Mouse (Mus musculus): ENCODE data around the gene Cux2. TPM values are rescaled to one million over a fixed set of nuclear protein-coding genes. Genes with fewer than 3 reads are reported as not detected.

Cux2 gene
- polyA plus RNA-seq, 1 experiment from 2014 or later: 12.0 TPM

DNA sequence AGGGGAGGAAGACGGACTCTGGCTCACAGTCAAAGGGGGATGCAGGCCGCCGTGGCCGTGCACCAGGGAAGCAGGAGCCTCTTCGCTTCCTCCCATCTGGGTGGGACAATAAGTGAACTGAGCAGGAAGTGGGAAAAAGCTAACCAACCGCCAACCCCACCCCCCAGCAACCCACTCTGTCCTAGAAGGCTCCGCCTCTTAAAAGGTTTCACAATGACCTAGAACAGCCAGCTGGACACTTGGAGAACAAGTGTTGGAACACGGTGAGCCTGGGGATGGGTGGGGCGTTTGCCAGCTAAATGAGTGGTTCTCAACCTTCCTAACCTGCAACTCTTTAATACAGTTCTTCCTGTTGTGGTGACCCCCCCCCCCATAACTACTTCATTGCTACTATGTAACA lies 23.1 kb downstream of the Cux2 start:
- Histone ChIP-seq H3K4me1 (replicated peaks) (peaks cover 8% of the 10 kb centered on the region), H3K36me3 (peaks cover 15% of the 10 kb centered on the region; the same call in 1 of the 2 replicates), H3K4me3 (no peak overlapping the region), H3K9me3 (peaks cover 13% of the 10 kb centered on the region), H3K27me3 (ENCODE audit: insufficient read depth, poor library complexity, severe bottlenecking) (no peaks in the 10 kb centered on the region), H3K27ac (no peak overlapping the region)
- DNase-seq (ENCODE audit: low spot score): no peak
- WGBS: 81% methylated on average over 9 of the region's 9 CpGs

DNA sequence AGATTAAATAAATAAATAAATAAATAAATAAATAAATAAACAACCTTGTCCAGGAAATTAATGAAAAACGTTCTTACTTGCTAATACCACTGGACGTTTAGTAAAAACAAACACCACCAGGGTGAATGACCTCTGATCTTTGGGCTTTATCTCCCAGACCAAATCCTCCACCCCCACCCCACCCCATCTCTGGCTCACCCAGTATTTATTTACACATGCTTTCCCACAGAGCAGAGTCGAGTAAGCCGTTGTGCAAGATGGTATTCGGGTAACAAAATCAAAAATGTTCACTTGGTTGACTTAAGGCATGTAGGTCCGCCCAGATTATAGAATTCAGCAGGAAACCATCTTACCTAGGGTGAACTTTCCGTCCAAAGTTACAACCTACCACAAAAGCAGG lies 23.6 kb downstream of the Cux2 start:
- no peak for DNase-seq (ENCODE audit: low spot score)
- WGBS: 70% methylated on average over 7 of the region's 7 CpGs
- peaks cover 16% of the 10 kb centered on the region; the same call in 1 of the 2 replicates for H3K36me3 ChIP-seq
- H3K27ac ChIP-seq: no peak overlapping the region
- H3K4me3 ChIP-seq: no peak overlapping the region
- peaks cover 13% of the 10 kb centered on the region for H3K9me3 ChIP-seq
- H3K27me3 ChIP-seq (ENCODE audit: insufficient read depth, poor library complexity, severe bottlenecking): no peaks in the 10 kb centered on the region
- peaks cover 7% of the 10 kb centered on the region; the same call in 1 of the 2 replicates for H3K4me1 ChIP-seq (replicated peaks)

DNA sequence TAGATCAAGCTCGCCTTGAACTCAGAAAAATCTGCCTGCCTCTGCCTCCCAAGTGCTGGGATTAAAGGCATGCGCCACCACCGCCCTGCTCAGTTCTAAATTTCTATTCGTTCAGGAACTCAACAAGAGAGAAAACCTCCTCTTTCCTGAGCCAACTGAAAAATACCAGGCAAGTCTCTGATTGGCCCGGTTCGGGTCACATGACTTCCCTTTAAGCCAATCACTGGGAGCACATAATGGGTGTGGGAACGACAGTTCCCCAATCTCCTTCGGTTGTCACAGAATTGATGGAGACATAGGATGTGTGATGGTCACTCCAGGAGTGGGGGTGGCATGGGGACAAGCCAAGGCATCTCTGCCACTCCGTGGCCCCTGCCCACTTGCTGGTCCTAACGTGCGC lies 24.8 kb downstream of the Cux2 start:
- Histone ChIP-seq H3K36me3 (peaks cover 16% of the 10 kb centered on the region; the same call in 1 of the 2 replicates), H3K27me3 (ENCODE audit: insufficient read depth, poor library complexity, severe bottlenecking) (no peaks in the 10 kb centered on the region), H3K4me3 (no peak overlapping the region), H3K4me1 (replicated peaks) (no peaks in the 10 kb centered on the region), H3K27ac (no peak overlapping the region), H3K9me3 (peaks cover 13% of the 10 kb centered on the region)
- 94% methylated on average over 11 of the region's 11 CpGs for WGBS
- no peak for DNase-seq (ENCODE audit: low spot score)

DNA sequence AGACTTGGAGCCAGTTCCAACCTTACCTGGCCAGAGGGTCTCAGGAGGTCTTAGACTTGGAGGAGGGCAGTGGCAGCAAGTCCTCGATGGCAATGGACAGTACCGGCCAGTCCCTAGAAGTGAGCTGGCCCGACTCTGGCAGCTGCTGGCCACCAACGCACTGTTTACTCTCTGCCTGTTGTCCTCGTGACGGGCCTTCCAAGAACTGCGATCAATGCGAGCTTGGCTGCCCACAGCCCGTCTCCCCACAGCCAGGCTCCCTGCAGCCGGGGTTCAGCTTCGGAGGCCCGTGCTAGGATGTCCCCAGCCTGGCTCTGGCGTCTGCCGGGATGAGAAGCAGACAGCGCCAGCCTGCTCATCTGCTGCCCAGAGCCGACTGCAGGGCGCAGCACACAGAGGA lies 30.6 kb downstream of the Cux2 start:
- H3K27ac ChIP-seq: peak overlapping the region; percentile 75
- DNase-seq (ENCODE audit: low spot score): no peak

DNA sequence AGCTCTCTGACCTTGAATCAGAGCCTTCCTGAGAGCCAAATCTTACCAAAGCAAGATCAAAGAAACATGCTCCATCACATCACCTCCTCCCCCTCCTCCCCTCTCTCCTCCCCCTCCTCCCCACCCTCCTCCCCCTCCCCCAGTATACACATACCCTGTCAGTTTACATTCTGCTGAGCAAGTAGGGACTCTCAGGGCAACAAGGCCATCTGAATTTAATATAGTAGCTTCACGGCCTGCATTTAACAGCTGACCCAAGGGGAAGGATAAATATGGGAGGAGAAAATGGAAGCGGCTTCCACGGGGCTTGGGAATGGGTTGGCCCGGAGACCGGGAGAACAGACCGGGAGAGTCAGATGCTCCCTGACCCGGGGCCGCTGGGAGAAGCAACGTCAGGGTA lies 32.1 kb downstream of the Cux2 start:
- Histone ChIP-seq H3K9me3 (peaks cover 7% of the 10 kb centered on the region), H3K36me3 (peaks cover 9% of the 10 kb centered on the region; the same call in 1 of the 2 replicates), H3K27me3 (ENCODE audit: insufficient read depth, poor library complexity, severe bottlenecking) (no peaks in the 10 kb centered on the region), H3K4me1 (replicated peaks) (peaks cover 53% of the 10 kb centered on the region), H3K4me3 (no peak overlapping the region), H3K27ac (peak overlapping the region; percentile 75)
- DNase-seq (ENCODE audit: low spot score): peak; percentile 35
- 53% methylated on average over 9 of the region's 9 CpGs for WGBS

More for the DNA sequence above, 30.6 kb downstream of the Cux2 start:
- Histone ChIP-seq H3K9me3 (peaks cover 13% of the 10 kb centered on the region), H3K4me3 (no peak overlapping the region), H3K4me1 (replicated peaks) (peaks cover 50% of the 10 kb centered on the region), H3K36me3 (peaks cover 16% of the 10 kb centered on the region; the same call in 1 of the 2 replicates), H3K27me3 (ENCODE audit: insufficient read depth, poor library complexity, severe bottlenecking) (no peaks in the 10 kb centered on the region)
- WGBS: 68% methylated on average over 17 of the region's 17 CpGs

DNA sequence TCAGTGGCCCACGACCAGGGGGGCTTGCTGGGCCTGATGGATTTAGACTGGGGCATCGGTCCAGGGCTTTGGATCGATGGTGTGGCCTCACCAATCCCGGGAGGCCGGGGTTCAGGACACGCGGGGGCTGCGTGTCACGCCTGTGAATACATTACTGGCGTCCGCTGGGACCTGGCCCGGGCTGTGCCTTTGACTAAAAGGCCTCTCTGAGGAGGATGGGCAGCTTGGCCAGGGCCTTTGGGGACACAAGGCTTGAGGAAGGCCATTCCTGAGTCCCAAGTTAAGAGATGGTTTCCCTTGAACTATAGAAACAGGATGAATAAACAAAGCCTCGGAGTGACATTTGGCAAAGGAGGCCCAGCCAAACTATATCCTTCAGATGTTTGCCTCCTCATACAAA lies 32.6 kb downstream of the Cux2 start:
- H3K27me3 ChIP-seq (ENCODE audit: insufficient read depth, poor library complexity, severe bottlenecking): no peaks in the 10 kb centered on the region
- peak overlapping the region; percentile 75 for H3K27ac ChIP-seq
- 45% methylated on average over 13 of the region's 13 CpGs for WGBS
- H3K9me3 ChIP-seq: peaks cover 2% of the 10 kb centered on the region
- H3K36me3 ChIP-seq: 0 out of 2 replicates have a peak, but pooled peaks cover 6% of the 10 kb centered on the region
- H3K4me3 ChIP-seq: no peak overlapping the region
- peaks cover 54% of the 10 kb centered on the region for H3K4me1 ChIP-seq (replicated peaks)
- peak; percentile 61 for DNase-seq (ENCODE audit: low spot score)

DNA sequence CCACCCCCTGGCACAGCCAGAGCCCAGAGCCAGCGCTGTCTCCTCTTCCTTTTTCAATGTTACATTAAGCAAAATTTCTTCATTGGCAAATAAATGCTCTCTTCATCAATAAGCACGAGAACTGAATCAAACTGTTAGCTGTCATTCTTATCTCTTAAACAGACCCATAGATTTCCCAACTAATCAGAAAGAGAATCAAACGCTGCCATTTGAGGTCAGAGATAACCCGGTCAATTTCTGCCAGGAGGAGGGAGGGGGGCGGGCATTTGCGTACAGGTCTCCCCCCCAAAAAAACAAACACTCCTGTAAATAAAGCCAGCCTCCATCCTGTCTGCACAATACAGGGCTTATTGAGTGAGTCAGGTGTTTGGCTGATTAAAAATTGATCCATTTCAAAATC lies 33.2 kb downstream of the Cux2 start:
- DNase-seq (ENCODE audit: low spot score): no peak
- WGBS: 78% methylated on average over 6 of the region's 6 CpGs
- no peak overlapping the region for H3K4me3 ChIP-seq
- H3K4me1 ChIP-seq (replicated peaks): peaks cover 59% of the 10 kb centered on the region
- no peaks in the 10 kb centered on the region for H3K27me3 ChIP-seq (ENCODE audit: insufficient read depth, poor library complexity, severe bottlenecking)
- peak overlapping the region; percentile 50 for H3K27ac ChIP-seq
- H3K36me3 ChIP-seq: 0 out of 2 replicates have a peak, but pooled peaks cover under 1% of the 10 kb centered on the region
- no peaks in the 10 kb centered on the region for H3K9me3 ChIP-seq

DNA sequence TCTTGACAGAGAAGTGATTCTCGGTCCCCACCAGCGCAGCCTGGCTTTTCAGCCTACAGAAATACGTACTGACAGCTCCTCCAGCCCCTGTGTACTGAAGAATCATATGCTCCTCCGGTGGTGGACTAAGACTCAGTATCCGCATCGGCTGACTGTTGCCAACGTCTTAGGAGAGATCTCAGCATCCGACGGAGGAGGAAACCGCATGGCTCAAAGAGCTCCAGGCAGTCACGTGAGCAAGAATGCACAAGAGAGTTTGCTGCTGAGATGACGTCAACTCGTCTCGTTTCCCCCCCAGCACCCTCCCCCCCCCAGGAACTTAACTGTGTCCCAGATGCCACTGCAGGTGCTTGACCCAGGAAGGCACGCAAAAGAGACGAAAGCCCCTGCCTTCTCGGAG lies 34.8 kb downstream of the Cux2 start:
- Histone ChIP-seq H3K4me1 (replicated peaks) (peaks cover 73% of the 10 kb centered on the region), H3K9me3 (no peaks in the 10 kb centered on the region), H3K27ac (peak overlapping the region; percentile 50), H3K27me3 (ENCODE audit: insufficient read depth, poor library complexity, severe bottlenecking) (no peaks in the 10 kb centered on the region), H3K4me3 (no peak overlapping the region), H3K36me3 (no peaks in the 10 kb centered on the region)
- WGBS: 83% methylated on average over 17 of the region's 17 CpGs
- no peak for DNase-seq (ENCODE audit: low spot score)

DNA sequence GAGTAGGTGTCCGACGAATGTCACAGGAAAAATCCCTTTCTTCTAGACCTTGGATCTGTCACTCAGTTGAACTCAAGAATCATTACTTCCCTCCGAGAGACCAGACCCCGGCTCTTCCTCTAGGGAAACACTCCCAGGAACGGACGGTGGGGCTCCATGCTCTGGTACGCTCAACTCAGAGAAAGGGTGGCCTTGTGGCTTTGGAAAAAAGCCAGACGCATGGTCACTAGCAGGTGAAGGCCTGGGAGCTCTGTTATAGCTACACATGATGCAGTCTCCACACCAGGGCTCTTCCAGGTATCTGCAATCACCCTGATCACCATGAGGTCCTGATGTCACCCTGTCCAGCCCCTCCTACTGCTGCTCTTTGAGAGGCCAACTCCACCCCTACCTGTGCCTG lies 35.2 kb downstream of the Cux2 start:
- no peaks in the 10 kb centered on the region for H3K27me3 ChIP-seq (ENCODE audit: insufficient read depth, poor library complexity, severe bottlenecking)
- DNase-seq (ENCODE audit: low spot score): no peak
- H3K9me3 ChIP-seq: no peaks in the 10 kb centered on the region
- H3K4me3 ChIP-seq: no peak overlapping the region
- H3K27ac ChIP-seq: peak overlapping the region; percentile 50; the same call in 1 of the 2 replicates
- WGBS: 90% methylated on average over 8 of the region's 8 CpGs
- peaks cover 72% of the 10 kb centered on the region for H3K4me1 ChIP-seq (replicated peaks)
- H3K36me3 ChIP-seq: no peaks in the 10 kb centered on the region

DNA sequence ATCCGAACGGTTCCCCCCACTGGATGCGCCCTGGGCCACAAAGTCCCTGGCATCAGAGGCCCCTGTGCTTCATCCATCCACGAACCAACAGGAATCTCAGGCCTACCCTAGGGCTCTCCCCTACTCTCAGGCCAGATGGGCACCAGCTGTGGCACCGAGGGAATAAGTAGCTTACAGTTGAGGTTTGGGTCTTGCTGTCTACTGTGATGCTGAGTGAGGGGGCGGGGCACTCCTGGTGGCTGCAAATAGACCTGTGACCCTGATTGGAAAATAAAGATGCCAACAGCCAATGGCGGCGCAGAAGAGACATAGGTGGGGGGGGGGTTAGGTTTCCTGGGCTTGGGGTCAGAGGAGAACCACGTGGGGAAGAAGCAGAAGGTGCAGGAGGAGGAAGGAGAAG lies 38.6 kb downstream of the Cux2 start:
- no peak overlapping the region for H3K4me3 ChIP-seq
- H3K27me3 ChIP-seq (ENCODE audit: insufficient read depth, poor library complexity, severe bottlenecking): no peaks in the 10 kb centered on the region
- H3K4me1 ChIP-seq (replicated peaks): peaks cover 40% of the 10 kb centered on the region
- 18% methylated on average over 9 of the region's 9 CpGs for WGBS
- peak; percentile 40 for DNase-seq (ENCODE audit: low spot score)
- peaks cover 7% of the 10 kb centered on the region; the same call in 1 of the 2 replicates for H3K36me3 ChIP-seq
- no peak overlapping the region for H3K27ac ChIP-seq
- peaks cover 12% of the 10 kb centered on the region for H3K9me3 ChIP-seq

DNA sequence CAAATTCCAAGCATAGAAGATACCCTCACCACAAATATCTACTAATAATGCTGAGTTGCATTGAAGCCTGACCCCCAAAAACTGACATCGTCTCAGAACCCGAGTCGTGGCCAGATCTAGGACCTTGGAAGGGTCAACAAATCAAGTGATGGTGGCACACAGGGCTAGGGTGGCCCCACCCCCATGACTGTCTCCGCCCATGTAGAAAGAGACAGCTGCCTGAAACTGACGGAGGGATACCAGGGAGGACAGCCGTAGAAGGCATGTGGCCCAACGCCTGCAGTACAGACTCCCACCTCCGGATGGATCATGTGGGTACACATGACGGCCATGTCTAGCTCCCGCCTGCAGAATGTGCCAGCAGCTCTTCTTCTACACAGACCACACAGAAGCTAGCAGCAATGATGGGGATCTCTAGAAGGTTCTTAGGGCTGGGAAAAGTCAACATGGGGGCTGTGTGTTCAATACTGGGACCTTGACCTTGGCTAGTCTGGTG lies 41.9 kb downstream of the Cux2 start:
- H3K4me1 ChIP-seq (replicated peaks): peaks cover 31% of the 10 kb centered on the region
- H3K27me3 ChIP-seq (ENCODE audit: insufficient read depth, poor library complexity, severe bottlenecking): no peaks in the 10 kb centered on the region
- WGBS: 93% methylated on average over 10 of the region's 10 CpGs

DNA sequence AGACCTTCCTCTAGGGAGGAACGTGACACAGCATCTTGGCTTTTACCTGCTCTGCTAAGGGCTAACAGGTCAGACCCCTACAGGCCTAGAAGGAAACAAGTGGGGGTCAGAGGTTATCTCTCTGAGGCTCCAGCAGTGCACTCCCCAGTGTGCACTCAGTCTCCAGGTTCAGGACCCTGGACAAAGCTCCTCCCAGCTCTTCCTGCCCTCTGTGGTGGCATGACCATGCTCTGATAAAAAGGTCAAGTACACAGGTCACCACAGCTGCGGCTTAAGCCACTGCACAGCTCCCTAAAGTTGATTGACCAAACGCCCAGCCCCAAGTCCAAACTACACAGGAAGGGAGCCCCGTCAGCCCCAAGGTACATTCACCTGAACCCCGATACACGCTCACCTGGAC lies 46.4 kb downstream of the Cux2 start:
- no peak for DNase-seq (ENCODE audit: low spot score)
- peaks cover 20% of the 10 kb centered on the region for H3K9me3 ChIP-seq
- no peaks in the 10 kb centered on the region for H3K27me3 ChIP-seq (ENCODE audit: insufficient read depth, poor library complexity, severe bottlenecking)
- no peak overlapping the region for H3K4me3 ChIP-seq
- no peak overlapping the region for H3K27ac ChIP-seq
- H3K36me3 ChIP-seq: peaks cover 9% of the 10 kb centered on the region; the same call in 1 of the 2 replicates
- H3K4me1 ChIP-seq (replicated peaks): peaks cover 35% of the 10 kb centered on the region
- 66% methylated on average over 6 of the region's 6 CpGs for WGBS

More for the DNA sequence above, 41.9 kb downstream of the Cux2 start:
- Histone ChIP-seq H3K9me3 (peaks cover 20% of the 10 kb centered on the region), H3K36me3 (peaks cover 9% of the 10 kb centered on the region; the same call in 1 of the 2 replicates), H3K4me3 (no peak overlapping the region), H3K27ac (no peak overlapping the region)
- DNase-seq (ENCODE audit: low spot score): no peak

DNA sequence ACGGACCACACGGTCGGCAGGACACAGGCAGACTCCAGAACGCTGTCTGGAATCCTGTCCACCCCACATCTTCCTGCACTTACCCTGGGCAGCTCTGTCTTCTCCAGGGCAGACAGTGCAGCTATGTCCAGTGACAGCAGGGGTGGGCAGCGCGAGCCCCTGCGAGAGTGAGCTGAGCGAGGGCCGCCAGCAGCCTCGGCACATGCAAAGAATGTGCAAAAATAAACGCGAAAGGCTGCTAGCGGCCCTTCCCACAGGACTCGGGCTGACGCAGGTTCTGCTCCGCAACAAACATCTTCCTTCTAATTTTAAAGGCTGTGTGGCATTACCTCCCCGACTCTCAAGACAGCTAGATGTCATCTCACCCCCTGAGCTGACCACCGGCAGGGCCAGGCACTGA lies 47.8 kb downstream of the Cux2 start:
- DNase-seq (ENCODE audit: low spot score): no peak
- WGBS: 70% methylated on average over 18 of the region's 18 CpGs
- H3K27ac ChIP-seq: no peak overlapping the region

More for the DNA sequence above, 47.8 kb downstream of the Cux2 start:
- H3K4me1 ChIP-seq (replicated peaks): peaks cover 47% of the 10 kb centered on the region
- H3K4me3 ChIP-seq: no peak overlapping the region
- H3K36me3 ChIP-seq: peaks cover 9% of the 10 kb centered on the region; the same call in 1 of the 2 replicates
- peaks cover 17% of the 10 kb centered on the region for H3K9me3 ChIP-seq
- H3K27me3 ChIP-seq (ENCODE audit: insufficient read depth, poor library complexity, severe bottlenecking): no peaks in the 10 kb centered on the region
